Mouse (Mus musculus): Measurements from ENCODE around the gene Ppp6r3. TPM values are rescaled to one million over a fixed set of nuclear protein-coding genes. Genes with fewer than 3 reads are reported as not detected.
A peak's percentile ranks its signal among the peaks of the same experiment; 100 is the strongest.
"Not testable (repeated sequence)": the region's sequence is repeated elsewhere in the genome, so short reads cannot be mapped to it uniquely, and the experiment has no call there.

The Ppp6r3 gene
- polyA plus RNA-seq, 1 experiment from 2014 or later: 44.9 TPM

- no peak overlapping the region for H3K4me3 ChIP-seq (ENCODE audit: inconsistent target)
- H3K79me2 ChIP-seq (ENCODE audit: inconsistent target): no peaks in the 10 kb centered on the region
- peaks cover 42% of the 10 kb centered on the region for H3K36me3 ChIP-seq (ENCODE audit: inconsistent target)
- 78% methylated on average over 5 of the region's 5 CpGs for WGBS (ENCODE audit: missing documents)
- no peak overlapping the region for H3K27ac ChIP-seq
Observed at GRCm38 (mm10) chr19:3589547-3589946, 14.0 kb upstream of the Ppp6r3 start.

GRCm38 (mm10) chr19:3587729-3588128 is 12.2 kb upstream of the Ppp6r3 start:
- not testable (repeated sequence) for H3K4me3 ChIP-seq (ENCODE audit: inconsistent target); H3K79me2 ChIP-seq (ENCODE audit: inconsistent target); H3K27ac ChIP-seq
- peaks cover 31% of the 10 kb centered on the region for H3K36me3 ChIP-seq (ENCODE audit: inconsistent target)
- WGBS (ENCODE audit: missing documents): 90% methylated on average over 5 of the region's 5 CpGs

- H3K79me2 ChIP-seq (ENCODE audit: inconsistent target): no peaks in the 10 kb centered on the region
- H3K27ac ChIP-seq: no peak overlapping the region
- H3K4me3 ChIP-seq (ENCODE audit: inconsistent target): no peak overlapping the region
- H3K36me3 ChIP-seq (ENCODE audit: inconsistent target): peaks cover 20% of the 10 kb centered on the region
- 33% methylated on average over 1 of the region's 1 CpGs for WGBS (ENCODE audit: missing documents)
Observed at GRCm38 (mm10) chr19:3586540-3586939, 11.0 kb upstream of the Ppp6r3 start.

GRCm38 (mm10) chr19:3586026-3586425 is 10.5 kb upstream of the Ppp6r3 start:
- no peaks in the 10 kb centered on the region for H3K79me2 ChIP-seq (ENCODE audit: inconsistent target)
- no peak overlapping the region for H3K27ac ChIP-seq
- H3K36me3 ChIP-seq (ENCODE audit: inconsistent target): peaks cover 15% of the 10 kb centered on the region
- no peak overlapping the region for H3K4me3 ChIP-seq (ENCODE audit: inconsistent target)
- WGBS (ENCODE audit: missing documents): 94% methylated on average over 8 of the region's 9 CpGs

GRCm38 (mm10) chr19:3581326-3581725 is 5.8 kb upstream of the Ppp6r3 start:
- Histone ChIP-seq H3K79me2 (ENCODE audit: inconsistent target) (no peaks in the 10 kb centered on the region), H3K4me3 (ENCODE audit: inconsistent target) (no peak overlapping the region), H3K27ac (no peak overlapping the region), H3K36me3 (ENCODE audit: inconsistent target) (no peaks in the 10 kb centered on the region; the same call in 1 of the 2 replicates)
- 27% methylated on average over 7 of the region's 7 CpGs for WGBS (ENCODE audit: missing documents)

GRCm38 (mm10) chr19:3577911-3578290 is 2.4 kb upstream of the Ppp6r3 start:
- Histone ChIP-seq H3K4me3 (ENCODE audit: inconsistent target) (no peak overlapping the region), H3K27ac (no peak overlapping the region), H3K79me2 (ENCODE audit: inconsistent target) (peaks cover 22% of the 10 kb centered on the region), H3K36me3 (ENCODE audit: inconsistent target) (no peaks in the 10 kb centered on the region)

GRCm38 (mm10) chr19:3577265-3577910 is 1.8 kb upstream of the Ppp6r3 start:
- no peak overlapping the region for H3K4me3 ChIP-seq (ENCODE audit: inconsistent target)
- H3K27ac ChIP-seq: no peak overlapping the region
- no peaks in the 10 kb centered on the region for H3K36me3 ChIP-seq (ENCODE audit: inconsistent target)
- H3K79me2 ChIP-seq (ENCODE audit: inconsistent target): peaks cover 27% of the 10 kb centered on the region
- 95% methylated on average over 4 of the region's 4 CpGs for WGBS (ENCODE audit: missing documents)

GRCm38 (mm10) chr19:3576451-3577264 is 1.1 kb upstream of the Ppp6r3 start:
- peak overlapping the region; percentile 51 for H3K4me3 ChIP-seq (ENCODE audit: inconsistent target)
- H3K36me3 ChIP-seq (ENCODE audit: inconsistent target): no peaks in the 10 kb centered on the region
- H3K79me2 ChIP-seq (ENCODE audit: inconsistent target): peaks cover 35% of the 10 kb centered on the region
- WGBS (ENCODE audit: missing documents): 92% methylated on average over 5 of the region's 5 CpGs
- H3K27ac ChIP-seq: 0 out of 2 replicates have a peak overlapping the region, but pooled peaks have one; percentile 68

GRCm38 (mm10) chr19:3575276-3575631 is 295 bp downstream of the Ppp6r3 start:
- 1% methylated on average over 50 of the region's 50 CpGs for WGBS (ENCODE audit: missing documents)
- peak overlapping the region; percentile 84 for H3K4me3 ChIP-seq (ENCODE audit: inconsistent target)
- H3K27ac ChIP-seq: peak overlapping the region; percentile 68

GRCm38 (mm10) chr19:3574593-3575094 is 905 bp downstream of the Ppp6r3 start:
- Histone ChIP-seq H3K79me2 (ENCODE audit: inconsistent target) (peaks cover 55% of the 10 kb centered on the region), H3K36me3 (ENCODE audit: inconsistent target) (no peaks in the 10 kb centered on the region), H3K4me3 (ENCODE audit: inconsistent target) (peak overlapping the region; percentile 84), H3K27ac (peak overlapping the region; percentile 28)
- WGBS (ENCODE audit: missing documents): 0% methylated on average over 9 of the region's 9 CpGs

More at GRCm38 (mm10) chr19:3575276-3575631, 295 bp downstream of the Ppp6r3 start:
- H3K79me2 ChIP-seq (ENCODE audit: inconsistent target): peaks cover 49% of the 10 kb centered on the region
- H3K36me3 ChIP-seq (ENCODE audit: inconsistent target): no peaks in the 10 kb centered on the region

- no peaks in the 10 kb centered on the region for H3K36me3 ChIP-seq (ENCODE audit: inconsistent target)
- no peak overlapping the region for H3K27ac ChIP-seq
- WGBS (ENCODE audit: missing documents): 84% methylated on average over 3 of the region's 3 CpGs
- peaks cover 99% of the 10 kb centered on the region for H3K79me2 ChIP-seq (ENCODE audit: inconsistent target)
- H3K4me3 ChIP-seq (ENCODE audit: inconsistent target): no peak overlapping the region
Observed at GRCm38 (mm10) chr19:3564309-3564708, 11.2 kb downstream of the Ppp6r3 start.

GRCm38 (mm10) chr19:3562752-3563151 is 12.8 kb downstream of the Ppp6r3 start:
- Histone ChIP-seq H3K4me3 (ENCODE audit: inconsistent target) (no peak overlapping the region), H3K27ac (peak overlapping the region; percentile 40; the same call in 1 of the 2 replicates), H3K36me3 (ENCODE audit: inconsistent target) (no peaks in the 10 kb centered on the region), H3K79me2 (ENCODE audit: inconsistent target) (peaks cover 99% of the 10 kb centered on the region)
- WGBS (ENCODE audit: missing documents): 67% methylated on average over 6 of the region's 6 CpGs

GRCm38 (mm10) chr19:3562298-3562697 is 13.3 kb downstream of the Ppp6r3 start:
- Histone ChIP-seq H3K79me2 (ENCODE audit: inconsistent target) (peaks cover 99% of the 10 kb centered on the region), H3K4me3 (ENCODE audit: inconsistent target) (no peak overlapping the region), H3K27ac (peak overlapping the region; percentile 40; the same call in 1 of the 2 replicates), H3K36me3 (ENCODE audit: inconsistent target) (no peaks in the 10 kb centered on the region)
- WGBS (ENCODE audit: missing documents): 91% methylated on average over 2 of the region's 2 CpGs

GRCm38 (mm10) chr19:3556169-3556827 is 19.3 kb downstream of the Ppp6r3 start:
- no peak overlapping the region for H3K4me3 ChIP-seq (ENCODE audit: inconsistent target)
- no peak overlapping the region for H3K27ac ChIP-seq
- H3K79me2 ChIP-seq (ENCODE audit: inconsistent target): peaks cover 100% of the 10 kb centered on the region
- 98% methylated on average over 2 of the region's 2 CpGs for WGBS (ENCODE audit: missing documents)
- no peaks in the 10 kb centered on the region for H3K36me3 ChIP-seq (ENCODE audit: inconsistent target)

- Histone ChIP-seq H3K79me2 (ENCODE audit: inconsistent target) (peaks cover 100% of the 10 kb centered on the region), H3K4me3 (ENCODE audit: inconsistent target) (no peak overlapping the region), H3K27ac (no peak overlapping the region), H3K36me3 (ENCODE audit: inconsistent target) (no peaks in the 10 kb centered on the region)
- WGBS (ENCODE audit: missing documents): no CpG with 5 or more reads among the region's 8 CpGs
Observed at GRCm38 (mm10) chr19:3554785-3555184, 20.8 kb downstream of the Ppp6r3 start.

All from macrophage (primary cell).